Mouse (Mus musculus): Measurements from ENCODE around the gene Nr2c2. TPM values are rescaled to one million over a fixed set of nuclear protein-coding genes. Genes with fewer than 3 reads are reported as not detected.

Gene Nr2c2
- polyA plus RNA-seq, 1 experiment from 2014 or later, result 19.9 TPM

DNA sequence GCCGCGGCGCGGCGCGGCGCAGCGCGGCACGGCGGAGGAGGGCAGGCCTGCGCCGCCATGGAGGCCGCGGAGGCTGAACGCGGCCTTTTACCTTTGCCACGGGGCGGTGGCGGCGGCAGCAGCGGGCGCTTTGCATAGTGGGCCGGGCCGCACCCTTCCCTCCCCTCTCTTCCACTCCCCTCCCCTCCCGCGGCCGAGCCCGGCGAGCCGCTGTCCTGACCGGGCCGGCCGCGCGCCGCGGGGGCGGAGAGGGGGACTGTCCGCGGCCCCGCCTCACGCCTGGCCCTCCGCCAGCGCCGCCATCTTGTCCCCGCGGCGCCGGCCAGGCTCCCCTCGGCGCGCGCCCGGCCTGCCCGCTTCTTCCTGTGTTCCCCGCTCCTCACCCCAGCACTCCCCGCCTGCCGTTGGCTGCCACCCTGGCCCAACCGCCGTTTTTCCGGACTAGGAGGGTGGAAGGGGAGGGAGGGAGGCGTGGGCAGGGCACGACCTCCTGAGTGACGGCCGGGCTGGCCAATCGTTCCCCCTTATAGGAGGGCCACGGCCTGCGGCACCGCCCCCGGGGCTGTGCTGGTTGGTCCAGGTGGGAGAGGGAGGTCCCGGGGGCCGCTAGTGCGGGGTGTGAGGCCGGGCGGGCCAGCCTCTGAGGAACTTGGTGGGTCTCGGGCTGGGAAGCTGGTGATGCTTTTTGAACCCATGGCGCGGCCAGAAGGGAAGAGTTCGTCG is 738 bp downstream of the Nr2c2 start:
- H3K4me2 ChIP-seq (ENCODE audit: low read length), result peak overlapping the region; percentile 78
- H3K4me3 ChIP-seq (ENCODE audit: low read depth, low read length), result peak overlapping the region; percentile 90
- H3K36me3 ChIP-seq (ENCODE audit: control insufficient read depth, insufficient read depth, low read length), result no peaks in the 10 kb centered on the region
- H3K9me3 ChIP-seq (ENCODE audit: control insufficient read depth, low read length), result no peaks in the 10 kb centered on the region
- DNase-seq (ENCODE audit: low spot score), result peak; percentile 100
- H3K9ac ChIP-seq (ENCODE audit: low read length), result peak overlapping the region; percentile 97
- WGBS, result under 1% methylated on average over 58 of the region's 81 CpGs
- peaks cover 24% of the 10 kb centered on the region for H3K4me1 ChIP-seq (replicated peaks; ENCODE audit: control insufficient read depth, insufficient read depth, low read length)
- ATAC-seq (replicated peaks; ENCODE audit: low FRiP score, low TSS enrichment, low read depth), result peak; percentile 99
- H3K27me3 ChIP-seq (replicated peaks; ENCODE audit: control insufficient read depth, insufficient read depth, low read length), result no peaks in the 10 kb centered on the region
- peak overlapping the region; percentile 99 for H3K27ac ChIP-seq (ENCODE audit: low read depth)

DNA sequence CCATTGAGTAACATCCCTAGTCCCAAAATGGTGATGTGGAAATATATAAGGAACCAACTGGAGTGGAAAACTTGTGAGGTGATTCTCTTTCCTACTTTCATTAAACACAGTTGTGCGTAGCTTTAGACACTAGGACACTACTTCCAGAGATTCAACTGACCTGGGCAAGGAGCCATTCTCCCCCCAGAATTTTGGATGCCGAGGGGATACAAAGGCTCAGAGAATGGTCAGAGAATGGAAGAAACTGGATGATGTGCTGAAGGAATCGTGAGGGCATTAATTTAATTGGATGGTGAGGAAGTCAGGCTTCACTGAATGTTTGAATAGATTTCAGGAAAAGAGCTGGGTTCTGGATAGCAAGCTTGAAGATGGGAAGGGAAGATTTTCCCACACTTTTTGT is 1.5 kb downstream of the Nr2c2 start:
- WGBS, result 28% methylated on average over 3 of the region's 3 CpGs
- no peaks in the 10 kb centered on the region for H3K27me3 ChIP-seq (replicated peaks; ENCODE audit: control insufficient read depth, insufficient read depth, low read length)

GRCm38 (mm10) chr6:92093869-92094268 is 2.7 kb downstream of the Nr2c2 start:
- no peak overlapping the region for H3K4me3 ChIP-seq (ENCODE audit: low read depth, low read length)
- no peak overlapping the region for H3K4me2 ChIP-seq (ENCODE audit: low read length)
- H3K4me1 ChIP-seq (replicated peaks; ENCODE audit: control insufficient read depth, insufficient read depth, low read length), result peaks cover 24% of the 10 kb centered on the region
- no peak for ATAC-seq (replicated peaks; ENCODE audit: low FRiP score, low TSS enrichment, low read depth)
- DNase-seq (ENCODE audit: low spot score), result no peak
- H3K9ac ChIP-seq (ENCODE audit: low read length), result no peak overlapping the region
- H3K27me3 ChIP-seq (replicated peaks; ENCODE audit: control insufficient read depth, insufficient read depth, low read length), result no peaks in the 10 kb centered on the region
- H3K9me3 ChIP-seq (ENCODE audit: control insufficient read depth, low read length), result no peaks in the 10 kb centered on the region
- 91% methylated on average over 2 of the region's 2 CpGs for WGBS
- no peak overlapping the region for H3K27ac ChIP-seq (ENCODE audit: low read depth)
- H3K36me3 ChIP-seq (ENCODE audit: control insufficient read depth, insufficient read depth, low read length), result no peaks in the 10 kb centered on the region

More for the DNA sequence above, 1.5 kb downstream of the Nr2c2 start:
- peak overlapping the region; percentile 78 for H3K4me2 ChIP-seq (ENCODE audit: low read length)
- H3K4me1 ChIP-seq (replicated peaks; ENCODE audit: control insufficient read depth, insufficient read depth, low read length), result peaks cover 24% of the 10 kb centered on the region
- peak overlapping the region; percentile 90 for H3K4me3 ChIP-seq (ENCODE audit: low read depth, low read length)
- H3K9ac ChIP-seq (ENCODE audit: low read length), result peak overlapping the region; percentile 97
- no peaks in the 10 kb centered on the region for H3K36me3 ChIP-seq (ENCODE audit: control insufficient read depth, insufficient read depth, low read length)
- no peak for ATAC-seq (replicated peaks; ENCODE audit: low FRiP score, low TSS enrichment, low read depth)
- H3K9me3 ChIP-seq (ENCODE audit: control insufficient read depth, low read length), result no peaks in the 10 kb centered on the region
- H3K27ac ChIP-seq (ENCODE audit: low read depth), result peak overlapping the region; percentile 99
- DNase-seq (ENCODE audit: low spot score), result no peak

GRCm38 (mm10) chr6:92100679-92101360 is 9.6 kb downstream of the Nr2c2 start:
- no peaks in the 10 kb centered on the region for H3K9me3 ChIP-seq (ENCODE audit: control insufficient read depth, low read length)
- 0 out of 2 replicates have a peak, but pooled peaks cover 4% of the 10 kb centered on the region for H3K4me1 ChIP-seq (replicated peaks; ENCODE audit: control insufficient read depth, insufficient read depth, low read length)
- no peak overlapping the region for H3K27ac ChIP-seq (ENCODE audit: low read depth)
- H3K4me2 ChIP-seq (ENCODE audit: low read length), result no peak overlapping the region
- WGBS, result 65% methylated on average over 2 of the region's 2 CpGs
- no peak overlapping the region for H3K9ac ChIP-seq (ENCODE audit: low read length)
- no peaks in the 10 kb centered on the region for H3K27me3 ChIP-seq (replicated peaks; ENCODE audit: control insufficient read depth, insufficient read depth, low read length)
- ATAC-seq (replicated peaks; ENCODE audit: low FRiP score, low TSS enrichment, low read depth) (no peak), DNase-seq (ENCODE audit: low spot score) (no peak)
- no peaks in the 10 kb centered on the region for H3K36me3 ChIP-seq (ENCODE audit: control insufficient read depth, insufficient read depth, low read length)
- no peak overlapping the region for H3K4me3 ChIP-seq (ENCODE audit: low read depth, low read length)

GRCm38 (mm10) chr6:92124547-92124946 is 33.4 kb downstream of the Nr2c2 start:
- Histone ChIP-seq H3K4me3 (ENCODE audit: low read depth, low read length) (no peak overlapping the region), H3K4me1 (replicated peaks; ENCODE audit: control insufficient read depth, insufficient read depth, low read length) (no peaks in the 10 kb centered on the region), H3K36me3 (ENCODE audit: control insufficient read depth, insufficient read depth, low read length) (no peaks in the 10 kb centered on the region), H3K27ac (ENCODE audit: low read depth) (no peak overlapping the region), H3K27me3 (replicated peaks; ENCODE audit: control insufficient read depth, insufficient read depth, low read length) (no peaks in the 10 kb centered on the region), H3K9ac (ENCODE audit: low read length) (no peak overlapping the region), H3K4me2 (ENCODE audit: low read length) (no peak overlapping the region), H3K9me3 (ENCODE audit: control insufficient read depth, low read length) (no peaks in the 10 kb centered on the region)
- ATAC-seq (replicated peaks; ENCODE audit: low FRiP score, low TSS enrichment, low read depth), result no peak
- no peak for DNase-seq (ENCODE audit: low spot score)

DNA sequence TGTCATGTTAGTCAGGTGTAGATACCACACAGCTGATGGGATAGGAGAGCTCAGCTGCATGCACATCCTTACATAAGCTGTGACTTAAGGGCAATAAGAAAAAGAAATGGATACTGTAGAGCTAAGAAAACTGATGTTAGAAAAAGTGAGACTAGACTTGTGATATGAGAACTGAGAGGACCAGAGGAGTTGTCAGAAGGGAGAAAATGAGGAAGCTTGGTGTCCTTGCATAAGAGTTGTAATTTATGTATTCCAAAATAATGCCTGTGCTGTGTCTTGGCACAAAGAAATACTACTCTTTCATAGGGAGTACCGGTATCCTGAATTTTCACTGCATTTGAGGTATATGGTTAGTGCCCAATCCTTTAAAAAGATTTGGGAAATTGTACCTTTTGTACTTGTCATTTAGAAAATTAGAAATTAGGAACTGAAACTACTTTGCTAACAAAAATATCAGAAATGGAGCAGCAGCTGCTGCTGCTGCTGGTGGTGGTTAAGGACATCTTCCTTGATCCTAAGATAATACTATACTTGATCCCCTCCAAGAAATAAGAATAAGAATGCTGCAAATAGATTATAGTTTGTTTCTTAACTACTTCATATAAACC is 35.8 kb downstream of the Nr2c2 start:
- H3K27me3 ChIP-seq (replicated peaks; ENCODE audit: control insufficient read depth, insufficient read depth, low read length), result no peaks in the 10 kb centered on the region

GRCm38 (mm10) chr6:92131456-92131855 is 40.3 kb downstream of the Nr2c2 start:
- 88% methylated on average over 1 of the region's 1 CpGs for WGBS
- Histone ChIP-seq H3K36me3 (ENCODE audit: control insufficient read depth, insufficient read depth, low read length) (0 out of 2 replicates have a peak, but pooled peaks cover 4% of the 10 kb centered on the region), H3K4me3 (ENCODE audit: low read depth, low read length) (no peak overlapping the region), H3K4me2 (ENCODE audit: low read length) (no peak overlapping the region), H3K9me3 (ENCODE audit: control insufficient read depth, low read length) (no peaks in the 10 kb centered on the region), H3K9ac (ENCODE audit: low read length) (no peak overlapping the region), H3K27me3 (replicated peaks; ENCODE audit: control insufficient read depth, insufficient read depth, low read length) (no peaks in the 10 kb centered on the region), H3K4me1 (replicated peaks; ENCODE audit: control insufficient read depth, insufficient read depth, low read length) (no peaks in the 10 kb centered on the region), H3K27ac (ENCODE audit: low read depth) (no peak overlapping the region)
- no peak for DNase-seq (ENCODE audit: low spot score)
- no peak for ATAC-seq (replicated peaks; ENCODE audit: low FRiP score, low TSS enrichment, low read depth)

More for the DNA sequence above, 35.8 kb downstream of the Nr2c2 start:
- Histone ChIP-seq H3K4me3 (ENCODE audit: low read depth, low read length) (no peak overlapping the region), H3K4me2 (ENCODE audit: low read length) (no peak overlapping the region), H3K9me3 (ENCODE audit: control insufficient read depth, low read length) (no peaks in the 10 kb centered on the region), H3K36me3 (ENCODE audit: control insufficient read depth, insufficient read depth, low read length) (no peaks in the 10 kb centered on the region), H3K9ac (ENCODE audit: low read length) (no peak overlapping the region), H3K27ac (ENCODE audit: low read depth) (no peak overlapping the region), H3K4me1 (replicated peaks; ENCODE audit: control insufficient read depth, insufficient read depth, low read length) (no peaks in the 10 kb centered on the region)
- ATAC-seq (replicated peaks; ENCODE audit: low FRiP score, low TSS enrichment, low read depth) (no peak), DNase-seq (ENCODE audit: low spot score) (no peak)
- WGBS, result 97% methylated on average over 1 of the region's 1 CpGs

- H3K27ac ChIP-seq (ENCODE audit: low read depth), result no peak overlapping the region
- DNase-seq (ENCODE audit: low spot score) (no peak), ATAC-seq (replicated peaks; ENCODE audit: low FRiP score, low TSS enrichment, low read depth) (no peak)
- no peak overlapping the region for H3K4me3 ChIP-seq (ENCODE audit: low read depth, low read length)
- H3K27me3 ChIP-seq (replicated peaks; ENCODE audit: control insufficient read depth, insufficient read depth, low read length), result no peaks in the 10 kb centered on the region
- H3K4me2 ChIP-seq (ENCODE audit: low read length), result no peak overlapping the region
- no peaks in the 10 kb centered on the region for H3K4me1 ChIP-seq (replicated peaks; ENCODE audit: control insufficient read depth, insufficient read depth, low read length)
- H3K9ac ChIP-seq (ENCODE audit: low read length), result no peak overlapping the region
- no peaks in the 10 kb centered on the region for H3K9me3 ChIP-seq (ENCODE audit: control insufficient read depth, low read length)
- H3K36me3 ChIP-seq (ENCODE audit: control insufficient read depth, insufficient read depth, low read length), result 0 out of 2 replicates have a peak, but pooled peaks cover 4% of the 10 kb centered on the region
- WGBS, result 78% methylated on average over 3 of the region's 3 CpGs
Observed at GRCm38 (mm10) chr6:92132021-92132911, 41.1 kb downstream of the Nr2c2 start.
